Mouse (Mus musculus): ENCODE data around the gene Zfp36l1. TPM values are rescaled to one million over a fixed set of nuclear protein-coding genes. Genes with fewer than 3 reads are reported as not detected.
A peak's percentile ranks its signal among the peaks of the same experiment; 100 is the strongest.

The Zfp36l1 gene
- polyA plus RNA-seq, 1 experiment, result 261 TPM

DNA sequence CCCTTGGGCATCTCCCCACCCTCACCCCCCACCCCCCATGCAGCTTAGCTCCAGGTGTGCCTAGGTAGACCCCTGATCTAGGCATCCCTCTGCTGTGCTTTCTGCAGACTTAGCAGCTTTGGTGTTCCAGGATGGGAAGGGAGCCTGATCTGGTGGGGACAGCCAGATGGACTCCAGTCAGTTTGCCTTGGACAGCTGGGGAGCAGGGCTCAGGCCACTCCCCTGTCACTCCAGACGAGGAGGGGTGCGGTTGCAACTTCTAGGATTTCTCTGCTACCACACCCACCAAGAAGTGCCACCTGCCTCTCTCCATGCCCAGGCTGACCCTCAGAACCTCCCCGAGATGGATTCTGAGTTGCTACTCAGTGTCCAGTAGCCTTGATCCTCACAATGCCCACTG lies 11.4 kb upstream of the Zfp36l1 start:
- H3K4me1 ChIP-seq (ENCODE audit: control insufficient read depth, insufficient read depth, low read length), result peaks cover 18% of the 10 kb centered on the region
- H3K4me3 ChIP-seq (replicated peaks; ENCODE audit: extremely low read depth, low read depth, low read length), result no peak overlapping the region
- 58% methylated on average over 3 of the region's 3 CpGs for WGBS
- TF ChIP-seq POLR2A (IDR thresholded peaks at IDR 0.05; ENCODE audit: borderline replicate concordance, extremely low read depth, low read depth, low read length) (no peak), CTCF (IDR thresholded peaks at IDR 0.05; ENCODE audit: insufficient read depth, low read length) (no peak)
- no peak for DNase-seq

DNA sequence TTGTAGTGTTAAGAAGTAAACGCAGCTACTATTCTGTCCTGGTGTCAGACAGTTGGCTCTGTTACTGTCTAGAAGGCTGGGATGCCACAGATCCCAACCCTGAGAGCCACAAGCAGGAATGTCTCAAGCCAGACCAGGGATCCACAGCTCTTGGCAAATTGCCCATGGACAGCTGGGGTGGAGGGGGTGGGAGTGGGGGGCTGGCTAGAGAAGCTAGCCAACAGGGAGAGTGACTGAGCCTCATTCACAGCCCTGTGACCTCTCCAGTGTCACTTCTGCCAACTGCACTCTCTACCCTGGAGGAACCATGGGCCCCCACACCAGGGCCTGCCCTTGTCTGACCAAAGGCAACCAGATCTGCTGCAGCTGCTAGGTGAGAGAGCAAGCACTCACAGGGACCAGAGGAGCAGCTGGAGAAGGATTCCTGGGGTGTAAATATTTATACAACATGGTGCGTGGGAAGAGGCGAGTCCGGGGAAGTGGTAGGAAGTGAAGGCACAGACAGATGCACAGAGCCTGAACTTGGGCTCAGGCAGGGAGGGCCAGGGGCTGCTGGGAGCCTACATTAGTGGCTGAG lies 10.5 kb upstream of the Zfp36l1 start:
- TF ChIP-seq CTCF (IDR thresholded peaks at IDR 0.05; ENCODE audit: insufficient read depth, low read length) (no peak), POLR2A (IDR thresholded peaks at IDR 0.05; ENCODE audit: borderline replicate concordance, extremely low read depth, low read depth, low read length) (peak; percentile 35; the same call in 1 of the 2 replicates)
- Histone ChIP-seq H3K4me1 (ENCODE audit: control insufficient read depth, insufficient read depth, low read length) (peaks cover 17% of the 10 kb centered on the region), H3K4me3 (replicated peaks; ENCODE audit: extremely low read depth, low read depth, low read length) (no peak overlapping the region)
- no peak for DNase-seq
- WGBS, result 19% methylated on average over 4 of the region's 4 CpGs

- no peak for TF ChIP-seq POLR2A (IDR thresholded peaks at IDR 0.05; ENCODE audit: borderline replicate concordance, extremely low read depth, low read depth, low read length)
- no peak for TF ChIP-seq CTCF (IDR thresholded peaks at IDR 0.05; ENCODE audit: insufficient read depth, low read length)
- Histone ChIP-seq H3K4me3 (replicated peaks; ENCODE audit: extremely low read depth, low read depth, low read length) (no peak overlapping the region), H3K4me1 (ENCODE audit: control insufficient read depth, insufficient read depth, low read length) (peaks cover 17% of the 10 kb centered on the region)
- DNase-seq, result no peak
- WGBS, result 63% methylated on average over 1 of the region's 1 CpGs
These were observed 8.6 kb upstream of the Zfp36l1 start for GRCm38 (mm10) chr12:80121438-80121837.

DNA sequence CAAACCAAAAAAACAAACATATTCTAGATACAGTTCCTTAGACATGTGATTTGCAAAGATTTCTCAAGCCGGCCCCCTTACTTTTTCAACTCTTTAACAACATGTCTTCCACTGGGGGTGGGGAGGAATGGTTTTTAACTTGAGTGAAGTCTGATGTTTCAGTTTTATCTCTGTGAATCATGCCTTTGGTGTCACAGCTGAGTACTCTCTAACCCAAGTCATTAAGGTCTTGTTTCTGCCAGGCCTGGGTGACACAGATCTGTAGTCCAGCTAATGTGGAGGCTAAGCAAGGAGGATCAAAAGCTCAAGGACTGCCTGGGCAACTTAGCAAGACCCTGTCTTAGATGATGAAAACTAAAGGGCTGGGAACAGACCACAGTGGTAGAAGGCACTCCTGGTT lies 5.8 kb upstream of the Zfp36l1 start:
- H3K4me1 ChIP-seq (ENCODE audit: control insufficient read depth, insufficient read depth, low read length), result peaks cover 16% of the 10 kb centered on the region
- TF ChIP-seq CTCF (IDR thresholded peaks at IDR 0.05; ENCODE audit: insufficient read depth, low read length) (no peak), POLR2A (IDR thresholded peaks at IDR 0.05; ENCODE audit: borderline replicate concordance, extremely low read depth, low read depth, low read length) (no peak)
- DNase-seq, result no peak
- no peak overlapping the region for H3K4me3 ChIP-seq (replicated peaks; ENCODE audit: extremely low read depth, low read depth, low read length)
- 69% methylated on average over 1 of the region's 1 CpGs for WGBS

GRCm38 (mm10) chr12:80116206-80117112 lies 3.6 kb upstream of the Zfp36l1 start:
- H3K4me1 ChIP-seq (ENCODE audit: control insufficient read depth, insufficient read depth, low read length), result peaks cover 5% of the 10 kb centered on the region; the same call in 1 of the 2 replicates
- TF ChIP-seq POLR2A (IDR thresholded peaks at IDR 0.05; ENCODE audit: borderline replicate concordance, extremely low read depth, low read depth, low read length), result no peak
- no peak for TF ChIP-seq CTCF (IDR thresholded peaks at IDR 0.05; ENCODE audit: insufficient read depth, low read length)
- no peak for DNase-seq
- 33% methylated on average over 18 of the region's 18 CpGs for WGBS
- H3K4me3 ChIP-seq (replicated peaks; ENCODE audit: extremely low read depth, low read depth, low read length), result peak overlapping the region; percentile 78

DNA sequence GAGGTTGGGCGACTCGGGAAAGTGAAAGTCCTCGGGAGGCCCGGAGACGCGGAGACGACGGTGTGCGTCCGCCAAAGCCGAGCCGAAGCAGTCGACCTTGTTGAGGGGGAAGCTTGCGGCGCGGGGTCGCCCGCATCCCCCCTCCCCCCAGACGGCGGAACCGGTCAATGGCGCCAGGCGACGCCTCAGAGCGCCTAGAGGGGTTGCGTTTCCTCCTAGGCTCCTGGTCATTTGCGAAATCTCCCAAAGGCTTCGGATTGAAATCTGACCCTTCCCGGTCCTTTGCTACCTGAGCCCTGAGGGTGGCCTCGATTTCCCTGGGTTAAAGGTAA lies 3.0 kb upstream of the Zfp36l1 start:
- no peak for DNase-seq
- TF ChIP-seq POLR2A (IDR thresholded peaks at IDR 0.05; ENCODE audit: borderline replicate concordance, extremely low read depth, low read depth, low read length) (peak; percentile 73; the same call in 1 of the 2 replicates), CTCF (IDR thresholded peaks at IDR 0.05; ENCODE audit: insufficient read depth, low read length) (no peak)
- H3K4me3 ChIP-seq (replicated peaks; ENCODE audit: extremely low read depth, low read depth, low read length), result peak overlapping the region; percentile 78
- under 1% methylated on average over 30 of the region's 30 CpGs for WGBS
- 0 out of 2 replicates have a peak, but pooled peaks cover 4% of the 10 kb centered on the region for H3K4me1 ChIP-seq (ENCODE audit: control insufficient read depth, insufficient read depth, low read length)

DNA sequence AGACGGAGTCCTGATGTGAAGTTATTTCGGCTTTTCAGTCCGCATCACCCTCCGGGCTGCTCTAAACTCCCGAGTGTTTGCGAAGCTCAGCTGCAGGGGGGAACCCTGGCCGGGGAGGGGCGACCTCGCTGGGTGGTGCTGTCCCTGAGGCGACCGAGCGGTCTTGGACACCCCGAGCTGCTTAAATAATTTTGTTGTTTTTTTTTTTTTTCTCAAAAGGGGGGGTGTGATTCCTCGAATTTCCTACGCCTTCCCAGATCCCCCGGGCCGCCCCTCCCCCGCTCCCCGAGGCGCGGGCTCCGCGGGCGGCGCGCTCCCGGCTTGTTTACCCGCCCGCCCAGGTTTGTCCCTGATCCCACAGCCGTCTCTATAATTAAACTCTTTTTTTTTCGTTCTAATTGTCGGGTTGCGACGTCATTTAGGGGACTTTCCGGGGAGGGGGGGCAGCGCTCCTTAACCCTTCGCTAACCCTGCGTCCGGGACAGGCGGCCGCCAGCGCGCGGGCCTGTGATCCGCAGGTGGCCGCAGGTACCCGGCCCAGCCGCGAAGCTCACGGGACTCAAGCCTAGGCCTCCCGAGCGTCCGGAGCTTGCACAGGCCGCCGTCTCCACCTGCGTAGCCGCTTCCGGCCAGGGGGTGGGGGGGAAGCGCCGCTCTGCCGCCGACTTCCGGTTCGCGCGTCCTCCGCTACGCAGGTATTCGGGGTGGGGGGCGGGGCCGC lies 2.5 kb upstream of the Zfp36l1 start:
- H3K4me3 ChIP-seq (replicated peaks; ENCODE audit: extremely low read depth, low read depth, low read length), result peak overlapping the region; percentile 78
- WGBS, result under 1% methylated on average over 70 of the region's 71 CpGs
- peak; percentile 86 for DNase-seq
- TF ChIP-seq CTCF (IDR thresholded peaks at IDR 0.05; ENCODE audit: insufficient read depth, low read length) (no peak), POLR2A (IDR thresholded peaks at IDR 0.05; ENCODE audit: borderline replicate concordance, extremely low read depth, low read depth, low read length) (peak; percentile 64; the same call in 1 of the 2 replicates)
- H3K4me1 ChIP-seq (ENCODE audit: control insufficient read depth, insufficient read depth, low read length), result peaks cover 6% of the 10 kb centered on the region; the same call in 1 of the 2 replicates

DNA sequence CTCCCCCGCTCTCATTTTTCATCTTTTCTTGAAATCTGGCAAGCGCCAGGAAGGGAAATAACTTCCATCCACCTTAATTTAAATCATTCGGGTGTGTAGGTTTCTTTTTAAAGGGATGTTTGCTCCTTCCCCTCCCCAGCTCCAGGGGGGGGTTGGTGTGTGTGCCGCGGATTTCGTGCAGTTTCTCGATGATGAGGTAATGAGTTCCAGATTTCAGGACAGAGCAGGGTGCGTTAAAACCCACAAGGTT lies 2.0 kb upstream of the Zfp36l1 start:
- 0% methylated on average over 8 of the region's 8 CpGs for WGBS
- H3K4me3 ChIP-seq (replicated peaks; ENCODE audit: extremely low read depth, low read depth, low read length), result peak overlapping the region; percentile 78
- no peak for DNase-seq
- no peak for TF ChIP-seq POLR2A (IDR thresholded peaks at IDR 0.05; ENCODE audit: borderline replicate concordance, extremely low read depth, low read depth, low read length)
- TF ChIP-seq CTCF (IDR thresholded peaks at IDR 0.05; ENCODE audit: insufficient read depth, low read length), result no peak
- peaks cover 7% of the 10 kb centered on the region; the same call in 1 of the 2 replicates for H3K4me1 ChIP-seq (ENCODE audit: control insufficient read depth, insufficient read depth, low read length)

DNA sequence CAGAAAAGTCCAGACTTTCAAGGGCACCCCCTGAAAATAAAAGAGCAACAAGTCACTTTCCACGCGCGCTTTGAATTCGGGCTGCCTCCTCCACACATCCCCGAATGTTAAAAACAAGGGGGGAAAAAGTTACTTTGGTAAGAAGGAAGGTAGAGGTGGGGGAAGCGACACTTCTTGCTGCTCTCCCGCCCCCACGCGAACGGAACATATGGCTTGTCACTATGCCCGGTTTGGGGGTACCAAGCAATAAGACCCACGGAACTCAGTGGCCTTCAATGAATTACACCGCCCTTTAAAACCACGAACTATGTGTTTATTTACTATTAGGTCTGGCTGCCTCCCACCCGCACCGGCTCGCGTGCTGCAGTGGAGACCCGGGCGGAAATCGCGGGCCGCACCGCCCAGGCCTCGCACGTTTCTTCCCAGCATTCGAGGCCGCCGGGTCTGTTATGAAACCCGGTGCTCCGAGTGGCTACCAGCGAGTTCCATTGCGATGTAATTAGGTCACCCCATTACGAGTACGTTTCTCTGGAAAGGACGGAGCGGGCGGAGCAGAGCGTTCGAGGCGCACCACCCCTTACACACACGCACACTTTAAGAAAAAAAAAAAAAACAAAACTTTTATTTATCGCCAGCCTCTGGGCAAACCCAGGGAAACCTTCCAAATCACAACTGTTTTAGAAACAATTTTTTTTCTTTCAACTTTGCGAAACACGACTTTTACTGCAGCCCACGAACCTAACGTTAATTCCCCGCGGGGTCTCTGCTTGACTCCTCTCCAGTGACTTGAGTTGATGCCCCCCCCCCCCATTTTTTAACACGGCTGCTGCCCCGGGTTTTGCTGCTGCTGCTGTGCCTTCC lies 1.4 kb upstream of the Zfp36l1 start:
- TF ChIP-seq POLR2A (IDR thresholded peaks at IDR 0.05; ENCODE audit: borderline replicate concordance, extremely low read depth, low read depth, low read length), result peak; percentile 55; the same call in 1 of the 2 replicates
- no peak for TF ChIP-seq CTCF (IDR thresholded peaks at IDR 0.05; ENCODE audit: insufficient read depth, low read length)
- 1% methylated on average over 51 of the region's 51 CpGs for WGBS
- peak; percentile 84 for DNase-seq
- Histone ChIP-seq H3K4me1 (ENCODE audit: control insufficient read depth, insufficient read depth, low read length) (peaks cover 7% of the 10 kb centered on the region; the same call in 1 of the 2 replicates), H3K4me3 (replicated peaks; ENCODE audit: extremely low read depth, low read depth, low read length) (peak overlapping the region; percentile 78)

Measured in lung, adult 2 months (tissue).